Mouse (Mus musculus): ENCODE measurements around the gene Acadvl.

The Acadvl gene

DNA sequence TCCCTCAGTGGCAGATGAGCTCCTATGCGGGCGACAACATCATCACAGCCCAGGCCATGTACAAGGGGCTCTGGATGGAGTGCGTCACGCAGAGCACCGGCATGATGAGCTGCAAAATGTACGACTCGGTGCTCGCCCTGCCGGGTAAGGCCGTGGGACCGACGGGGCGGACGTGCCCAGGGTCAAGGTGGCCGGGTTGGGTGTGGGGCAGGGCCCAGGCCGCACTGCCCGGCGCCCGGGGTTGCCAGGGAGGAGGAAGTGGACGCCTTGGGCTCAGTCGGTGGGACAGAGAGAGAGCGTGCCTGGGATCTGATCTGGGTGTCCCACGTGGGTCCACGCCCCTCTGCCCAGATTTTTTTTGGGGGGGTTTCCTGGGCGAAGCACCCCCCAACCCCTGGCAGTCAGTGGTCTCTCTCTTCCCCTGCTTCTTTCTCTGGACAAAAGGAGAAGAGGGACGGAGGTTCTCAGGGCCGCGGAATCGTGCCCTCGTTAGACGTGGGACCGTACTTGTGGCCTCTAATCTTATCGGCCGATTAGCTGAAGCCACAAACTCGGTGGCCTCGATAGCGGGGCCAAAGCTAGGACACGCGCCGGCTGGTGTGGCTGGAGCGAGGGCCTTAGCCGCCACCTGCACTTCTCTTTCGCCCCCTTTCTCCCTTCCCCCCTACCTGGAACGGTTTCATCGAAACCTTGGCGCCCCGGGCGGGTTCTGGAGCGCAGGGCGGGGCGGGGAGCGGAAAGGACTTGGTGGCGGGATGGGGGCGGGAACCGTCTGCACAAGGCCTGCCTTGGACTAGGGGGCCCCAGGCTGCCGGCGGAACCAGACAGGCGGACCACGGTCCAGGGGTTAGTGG is 49.0 kb downstream of the Acadvl start:
- peak; percentile 32 for DNase-seq (ENCODE audit: low read depth, low spot score)
- Histone ChIP-seq H3K27me3 (ENCODE audit: control insufficient read depth, insufficient read depth, low read length, poor library complexity, severe bottlenecking) (no peaks in the 10 kb centered on the region; the same call in 1 of the 2 replicates), H3K36me3 (ENCODE audit: control insufficient read depth, insufficient read depth, low read length, poor library complexity, severe bottlenecking) (no peaks in the 10 kb centered on the region; the same call in 1 of the 2 replicates)

GRCm38 (mm10) chr11:69965271-69966005 is 49.8 kb downstream of the Acadvl start:
- peak; percentile 36 for DNase-seq (ENCODE audit: low read depth, low spot score)
- H3K36me3 ChIP-seq (ENCODE audit: control insufficient read depth, insufficient read depth, low read length, poor library complexity, severe bottlenecking) = no peaks in the 10 kb centered on the region; the same call in 1 of the 2 replicates
- no peaks in the 10 kb centered on the region; the same call in 1 of the 2 replicates for H3K27me3 ChIP-seq (ENCODE audit: control insufficient read depth, insufficient read depth, low read length, poor library complexity, severe bottlenecking)

DNA sequence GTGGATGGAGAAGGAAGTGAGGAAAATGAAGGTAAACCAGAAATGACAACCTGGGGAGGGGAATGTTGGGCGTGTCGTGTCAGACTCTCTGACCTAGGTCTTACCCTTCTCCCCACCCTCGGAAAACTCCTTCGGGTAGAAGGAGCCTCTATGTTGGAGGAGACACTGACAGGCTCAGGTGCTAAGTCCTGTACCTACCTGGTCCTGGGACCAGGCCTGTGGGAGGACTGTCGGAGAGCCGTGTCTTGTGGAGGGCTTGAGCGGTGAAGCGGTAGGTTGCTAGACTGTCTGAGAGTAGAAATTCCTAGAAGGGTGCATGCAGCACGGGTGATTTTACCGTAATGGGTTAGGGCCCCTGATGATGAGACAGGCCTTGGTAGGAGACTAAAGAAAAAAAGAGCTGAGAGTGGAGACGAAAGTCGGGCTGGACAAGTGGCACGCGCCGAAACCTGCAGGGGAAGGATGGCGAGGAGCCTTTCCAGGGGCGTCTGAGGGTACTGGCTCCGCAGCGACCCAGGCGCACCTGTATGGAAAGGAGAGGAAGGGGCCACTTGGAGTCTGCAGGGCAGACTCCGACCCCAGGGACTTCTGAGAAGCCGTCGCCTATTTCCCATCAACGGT is 50.5 kb downstream of the Acadvl start, which contains the start of gene Cldn7:
Gene Cldn7 (plus strand): TSS at position 130 of the 621 bp plus-strand sequence.
- H3K36me3 ChIP-seq (ENCODE audit: control insufficient read depth, insufficient read depth, low read length, poor library complexity, severe bottlenecking) = no peaks in the 10 kb centered on the region; the same call in 1 of the 2 replicates
- H3K27me3 ChIP-seq (ENCODE audit: control insufficient read depth, insufficient read depth, low read length, poor library complexity, severe bottlenecking) = no peaks in the 10 kb centered on the region; the same call in 1 of the 2 replicates
- no peak for DNase-seq (ENCODE audit: low read depth, low spot score)

DNA sequence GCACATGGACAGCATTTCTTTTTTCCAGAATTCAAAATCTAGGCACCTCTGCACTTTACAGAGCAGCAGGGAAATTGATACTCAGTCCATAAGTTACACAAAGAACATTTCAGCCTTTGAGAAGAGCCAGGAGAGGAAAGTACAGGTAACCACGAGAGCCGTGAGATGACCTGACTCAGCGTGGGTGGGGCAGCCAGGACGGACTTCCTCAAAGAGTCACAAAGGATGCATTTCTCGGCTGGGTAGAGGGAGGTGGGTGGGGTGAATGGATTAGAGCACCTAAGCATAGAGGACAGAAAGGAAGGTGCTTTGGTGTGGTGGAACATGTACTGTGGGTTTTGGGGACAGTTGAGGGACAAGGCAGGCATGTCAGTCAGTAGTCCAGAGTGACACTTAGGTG is 53.4 kb downstream of the Acadvl start:
- peak; percentile 37 for DNase-seq (ENCODE audit: low read depth, low spot score)
- Histone ChIP-seq H3K27me3 (ENCODE audit: control insufficient read depth, insufficient read depth, low read length, poor library complexity, severe bottlenecking) (no peaks in the 10 kb centered on the region; the same call in 1 of the 2 replicates), H3K36me3 (ENCODE audit: control insufficient read depth, insufficient read depth, low read length, poor library complexity, severe bottlenecking) (no peaks in the 10 kb centered on the region)

DNA sequence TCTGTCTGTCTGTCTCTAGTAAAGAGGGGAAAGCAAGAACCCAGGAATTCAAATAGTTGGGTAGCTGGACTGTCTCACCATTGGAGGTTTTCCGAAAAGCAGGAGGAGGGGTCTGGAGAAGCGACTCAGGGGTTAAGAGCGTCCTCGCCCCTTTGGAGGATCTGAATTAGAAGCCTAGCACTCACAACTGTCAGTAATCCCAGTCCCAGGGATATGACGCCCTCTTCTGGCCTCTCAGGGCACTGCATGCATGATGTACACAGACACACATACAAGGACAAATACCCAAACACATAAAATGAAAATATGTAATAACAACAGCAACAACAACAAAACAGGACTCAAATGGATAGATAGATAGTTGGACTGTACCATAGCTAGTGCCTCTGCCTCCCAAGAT is 54.6 kb downstream of the Acadvl start:
- no peaks in the 10 kb centered on the region; the same call in 1 of the 2 replicates for H3K27me3 ChIP-seq (ENCODE audit: control insufficient read depth, insufficient read depth, low read length, poor library complexity, severe bottlenecking)
- no peaks in the 10 kb centered on the region for H3K36me3 ChIP-seq (ENCODE audit: control insufficient read depth, insufficient read depth, low read length, poor library complexity, severe bottlenecking)
- peak; percentile 39 for DNase-seq (ENCODE audit: low read depth, low spot score)
